Mouse (Mus musculus): ENCODE measurements around the gene Gm5901.
"Not testable (repeated sequence)": the region's sequence is repeated elsewhere in the genome, so short reads cannot be mapped to it uniquely, and the experiment has no call there.

Gene Gm5901

GRCm38 (mm10) chr7:105374866-105375265 lies at the start of gene Gm5901:
TSS of gene Gm5901 (plus strand) at chr7:105375038.
- DNase-seq (ENCODE audit: low read depth, low spot score): no peak

DNA sequence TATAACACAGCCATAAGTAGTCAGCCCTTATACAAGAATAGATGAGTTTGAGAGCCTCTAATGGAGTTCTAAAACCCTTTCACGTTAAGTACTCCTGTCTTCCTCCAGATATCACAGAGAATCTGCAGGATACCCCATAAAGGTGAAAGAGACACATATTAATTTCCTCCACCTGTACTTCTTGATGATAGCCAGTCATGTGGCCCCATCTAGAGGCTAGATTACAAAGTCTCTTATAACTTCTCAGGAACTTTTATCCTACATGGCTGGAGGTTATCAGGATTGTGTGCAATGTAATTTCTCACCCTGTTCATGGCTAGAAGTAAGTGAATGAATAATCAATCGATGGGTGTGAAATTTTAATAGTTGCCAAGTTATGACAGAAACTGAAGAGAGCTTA lies 49.5 kb upstream of the Gm5901 start:
- no peak for DNase-seq (ENCODE audit: low read depth, low spot score)

DNA sequence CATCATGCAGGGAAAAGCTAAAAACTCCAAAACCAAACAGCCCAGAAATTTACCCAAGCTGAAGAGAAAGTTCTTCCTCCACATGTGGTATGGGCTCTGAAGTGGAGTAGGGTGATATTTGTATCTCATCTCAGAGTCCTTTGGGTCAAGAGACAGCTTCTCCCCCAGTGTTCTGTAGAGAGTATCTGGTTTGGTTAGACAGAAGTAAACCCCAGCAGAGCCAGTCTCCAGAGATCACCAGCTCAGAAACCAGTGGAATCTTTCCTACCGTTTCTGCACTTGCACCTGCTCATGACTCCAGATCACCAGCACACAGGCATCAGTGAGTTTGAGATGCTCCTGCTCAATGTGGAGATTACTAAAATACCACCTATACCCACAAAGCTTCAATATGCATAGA lies 40.8 kb upstream of the Gm5901 start, which contains the start of gene Olfr690:
Olfr690 (minus strand) TSS at position 101 of the 400 bp plus-strand sequence.
- DNase-seq (ENCODE audit: low read depth, low spot score): no peak

GRCm38 (mm10) chr7:105342170-105342569 lies 32.7 kb upstream of the Gm5901 start, which contains the start of gene Olfr691:
TSS of gene Olfr691 (minus strand) at chr7:105342270.
- DNase-seq (ENCODE audit: low read depth, low spot score): no peak

- DNase-seq (ENCODE audit: low read depth, low spot score): no peak
These were observed 32.1 kb upstream of the Gm5901 start for GRCm38 (mm10) chr7:105342752-105343151.

DNA sequence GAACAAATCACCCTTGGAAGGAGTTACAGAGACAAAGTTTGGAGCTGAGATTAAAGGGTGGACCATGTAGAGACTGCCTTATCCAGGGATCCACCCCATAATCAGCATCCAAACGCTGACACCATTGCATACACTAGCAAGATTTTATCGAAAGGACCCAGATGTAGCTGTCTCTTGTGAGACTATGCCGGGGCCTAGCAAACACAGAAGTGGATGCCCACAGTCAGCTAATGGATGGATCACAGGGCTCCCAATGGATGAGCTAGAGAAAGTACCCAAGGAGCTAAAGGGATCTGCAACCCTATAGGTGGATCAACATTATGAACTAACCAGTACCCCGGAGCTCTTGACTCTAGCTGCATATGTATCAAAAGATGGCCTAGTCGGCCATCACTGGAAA lies 18.8 kb upstream of the Gm5901 start:
- not testable (repeated sequence) for DNase-seq (ENCODE audit: low read depth, low spot score)

- DNase-seq (ENCODE audit: low read depth, low spot score): not testable (repeated sequence)
These were observed 18.4 kb upstream of the Gm5901 start for GRCm38 (mm10) chr7:105356487-105356886.

DNA sequence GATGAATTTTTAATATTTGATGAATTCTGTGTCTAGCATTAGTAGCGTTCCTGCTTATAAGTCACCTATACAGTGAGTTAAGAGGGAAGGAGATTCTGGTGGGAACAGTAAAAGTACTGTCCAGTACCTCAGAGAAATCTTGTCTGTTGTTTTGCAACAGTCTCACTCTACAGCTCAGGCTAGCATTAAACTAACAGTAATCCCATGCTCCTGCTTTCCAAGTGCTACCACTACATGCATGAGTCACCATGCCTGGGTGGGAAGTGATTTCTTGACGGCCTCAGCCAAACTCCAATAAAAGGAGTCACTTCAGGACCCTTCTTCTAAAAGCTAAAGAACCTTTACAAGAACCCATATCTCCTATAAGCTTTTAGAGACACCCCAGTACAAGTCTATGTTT lies 13.1 kb upstream of the Gm5901 start:
- DNase-seq (ENCODE audit: low read depth, low spot score): no peak

GRCm38 (mm10) chr7:105367268-105367667 lies 7.6 kb upstream of the Gm5901 start:
- DNase-seq (ENCODE audit: low read depth, low spot score): no peak

GRCm38 (mm10) chr7:105367930-105368329 lies 6.9 kb upstream of the Gm5901 start, which contains the start of gene Olfr692:
TSS of gene Olfr692 (plus strand) at chr7:105368230.
- DNase-seq (ENCODE audit: low read depth, low spot score): no peak

DNA sequence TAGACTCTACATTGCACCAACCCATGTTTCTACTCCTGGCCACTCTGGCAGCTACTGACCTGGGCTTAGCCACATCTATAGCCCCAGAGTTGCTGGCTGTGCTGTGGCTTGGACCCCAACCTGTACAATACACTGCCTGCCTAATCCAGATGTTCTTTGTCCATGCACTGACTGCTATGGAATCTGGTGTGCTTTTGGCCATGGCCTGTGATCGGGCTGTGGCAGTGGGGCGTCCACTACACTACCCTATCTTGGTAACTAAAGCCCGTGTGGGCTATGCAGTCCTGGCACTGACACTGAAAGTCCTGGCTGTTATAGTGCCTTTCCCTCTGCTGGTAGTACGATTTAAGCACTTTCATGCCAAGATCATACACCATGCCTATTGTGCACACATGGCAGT lies 6.3 kb upstream of the Gm5901 start:
- DNase-seq (ENCODE audit: low read depth, low spot score): no peak

DNA sequence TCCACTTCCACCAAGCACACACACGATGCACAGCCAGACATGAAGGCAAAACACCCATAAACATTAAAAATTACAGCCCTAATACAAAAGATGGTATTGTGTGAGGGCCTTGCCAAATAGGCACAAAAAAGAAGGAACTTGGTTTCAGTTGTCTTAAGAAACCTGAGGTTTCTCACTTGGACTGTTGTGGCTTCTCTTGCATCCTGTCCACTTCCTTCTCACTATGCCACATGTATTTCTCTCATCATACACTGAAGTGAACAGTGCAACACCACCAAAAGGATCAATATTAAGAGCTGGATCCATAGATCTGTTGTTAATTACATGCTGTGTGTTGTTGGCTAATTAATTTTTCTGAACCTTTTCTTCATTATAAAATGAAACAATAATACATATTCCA lies 1.9 kb upstream of the Gm5901 start:
- DNase-seq (ENCODE audit: low read depth, low spot score): no peak

GRCm38 (mm10) chr7:105373509-105373908 lies 1.3 kb upstream of the Gm5901 start:
- DNase-seq (ENCODE audit: low read depth, low spot score): no peak

DNA sequence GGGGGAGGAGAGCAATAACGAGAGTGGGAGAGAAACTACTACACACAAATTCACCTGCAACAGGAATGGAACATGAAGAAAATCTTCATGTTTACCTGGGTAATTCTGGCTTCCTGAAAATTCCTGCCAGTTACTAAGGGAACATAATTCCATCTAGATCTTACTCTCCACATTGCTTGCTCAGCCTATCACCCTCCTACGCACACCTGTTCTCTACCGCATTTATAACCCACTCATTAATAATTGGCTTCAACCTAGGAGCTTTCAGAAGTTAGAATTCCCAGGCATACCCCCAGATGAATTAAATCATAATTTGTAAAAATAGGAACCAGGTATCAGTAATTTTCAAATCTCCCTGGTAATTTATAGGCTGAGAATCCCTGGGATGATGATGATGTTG lies 862 bp upstream of the Gm5901 start:
- no peak for DNase-seq (ENCODE audit: low read depth, low spot score)

DNA sequence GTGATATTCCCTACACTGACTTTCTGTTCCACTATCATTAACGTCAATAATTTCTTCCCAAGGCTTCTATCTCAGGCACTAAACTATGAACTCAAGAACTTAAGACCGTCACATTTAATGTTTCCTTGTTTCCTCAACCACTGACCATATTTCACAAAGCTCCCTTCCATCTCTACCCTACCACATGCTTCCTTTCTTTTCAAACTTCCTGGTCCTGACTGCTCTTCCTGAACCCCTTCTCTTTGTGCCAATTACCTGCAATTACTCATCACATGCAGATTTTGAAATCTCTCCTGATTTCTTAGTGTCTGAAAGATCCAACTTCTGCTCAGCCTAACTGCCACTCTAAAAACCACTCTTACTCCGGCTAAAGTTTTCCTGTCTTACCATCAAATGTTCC lies 5.5 kb downstream of the Gm5901 start:
- DNase-seq (ENCODE audit: low read depth, low spot score): no peak

- DNase-seq (ENCODE audit: low read depth, low spot score): no peak
These were observed 12.9 kb downstream of the Gm5901 start for GRCm38 (mm10) chr7:105387696-105388095.

DNA sequence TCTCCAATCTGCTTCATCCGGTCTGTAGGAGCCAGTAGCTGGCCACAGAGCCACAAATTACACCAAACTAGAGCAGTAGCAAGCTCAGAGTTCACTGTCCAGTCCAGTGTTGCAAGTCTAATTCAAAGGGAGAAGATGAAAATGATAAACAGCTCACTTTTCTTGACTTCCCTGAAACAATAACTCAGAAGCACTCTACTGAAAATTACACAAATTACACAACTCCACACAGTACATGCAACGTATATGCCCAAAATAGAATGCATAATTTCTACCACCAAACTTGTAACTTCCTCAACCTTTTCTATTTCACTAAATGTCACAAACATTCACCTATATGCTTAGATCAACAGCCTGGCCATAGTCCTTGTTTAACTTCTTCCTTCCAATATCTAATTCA lies 15.4 kb downstream of the Gm5901 start:
- DNase-seq (ENCODE audit: low read depth, low spot score): no peak

DNA sequence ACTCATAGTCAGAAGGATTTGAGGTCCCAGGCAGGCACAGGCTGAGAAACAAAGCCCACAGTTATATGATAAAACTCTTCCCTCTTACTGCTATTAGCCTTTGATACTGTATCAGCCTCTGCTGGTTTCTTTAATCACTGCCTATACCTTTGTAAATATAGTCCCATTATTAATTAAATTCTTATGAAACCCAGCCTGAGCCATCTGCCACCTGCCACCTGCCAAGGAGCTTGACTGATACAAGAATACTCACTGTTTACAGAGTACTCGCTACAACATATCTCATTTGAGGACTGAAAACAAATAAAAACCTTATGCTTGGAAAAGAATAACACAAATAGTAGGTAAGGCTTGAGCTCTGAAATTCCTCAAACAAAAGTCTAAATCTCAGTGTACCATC lies 19.8 kb downstream of the Gm5901 start:
- DNase-seq (ENCODE audit: low read depth, low spot score): no peak

DNA sequence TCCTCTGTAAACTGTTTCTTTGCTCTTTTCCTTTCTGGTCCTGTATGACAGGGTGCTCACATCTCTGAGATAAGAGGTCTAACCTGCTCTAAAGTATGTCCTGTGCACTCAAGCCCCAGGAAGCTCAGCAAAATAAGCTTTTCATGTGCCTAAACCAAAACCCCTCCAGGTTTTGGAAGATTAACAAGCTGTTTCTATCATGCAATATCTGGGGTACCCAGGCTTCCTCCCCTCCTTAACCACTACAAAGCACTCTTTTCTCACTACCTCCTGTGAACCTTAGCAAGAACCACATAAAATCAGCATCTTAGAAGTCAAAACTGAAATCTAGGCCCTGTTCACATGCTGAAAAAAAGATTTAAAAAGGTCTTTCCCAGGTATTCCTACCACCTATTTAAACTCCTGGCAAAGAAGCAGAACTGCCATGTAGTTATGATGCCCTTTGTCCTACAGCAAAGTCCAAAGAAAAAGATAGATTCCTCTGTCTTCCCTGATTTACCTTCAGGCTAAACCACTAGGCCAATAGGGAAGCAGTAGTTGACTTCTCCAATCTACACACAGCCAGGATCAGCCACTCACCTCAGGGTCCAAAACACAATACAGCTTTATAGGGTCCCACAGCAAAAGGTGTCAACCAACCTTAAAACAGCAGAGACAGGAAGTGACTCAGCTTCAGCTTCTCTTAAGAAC lies 20.4 kb downstream of the Gm5901 start:
- no peak for DNase-seq (ENCODE audit: low read depth, low spot score)

- DNase-seq (ENCODE audit: low read depth, low spot score): no peak
These were observed 21.3 kb downstream of the Gm5901 start for GRCm38 (mm10) chr7:105396126-105396525.

DNA sequence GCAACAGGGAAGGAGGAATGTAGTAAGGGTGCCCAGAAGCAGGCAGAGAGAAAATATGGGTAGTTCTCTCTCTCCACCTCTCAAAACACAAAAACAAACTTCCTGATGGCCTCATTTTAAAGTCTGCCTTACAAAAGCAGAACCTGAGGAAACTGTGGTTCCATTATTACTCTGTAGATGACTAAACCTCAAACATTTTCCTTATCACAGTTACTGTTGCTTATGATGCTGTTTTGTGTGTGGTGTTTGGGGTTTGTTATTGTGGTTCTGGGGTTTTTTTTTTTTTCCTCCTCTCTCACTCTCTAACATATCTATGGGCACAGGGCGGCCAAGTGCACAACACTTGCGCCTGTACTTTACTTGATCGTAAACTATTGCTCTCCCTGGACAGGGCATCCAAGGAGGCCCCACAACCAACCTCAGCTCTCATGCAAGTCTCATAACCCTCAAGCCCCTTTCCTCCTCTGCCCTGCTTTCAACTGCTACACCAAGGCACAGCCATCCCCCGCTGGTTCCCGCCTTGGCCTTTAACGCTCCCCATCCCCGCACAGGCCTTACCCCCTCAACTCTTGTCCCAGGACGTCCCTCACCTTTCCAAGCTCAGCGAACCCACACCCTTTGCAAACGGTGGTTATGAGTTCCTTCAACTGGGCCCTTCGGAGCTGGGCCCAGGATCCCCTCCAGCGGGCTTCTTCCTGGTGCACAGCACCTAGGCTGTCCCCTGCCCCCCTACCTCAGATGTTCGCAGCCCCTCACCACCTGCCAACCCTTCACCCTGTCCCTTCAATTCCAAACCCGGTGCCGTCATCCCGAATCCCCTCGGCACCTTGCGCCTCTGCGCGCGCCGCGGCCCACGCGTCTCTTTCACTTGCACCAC lies 24.5 kb downstream of the Gm5901 start:
- DNase-seq (ENCODE audit: low read depth, low spot score): no peak

- DNase-seq (ENCODE audit: low read depth, low spot score): peak; percentile 99
These were observed 25.2 kb downstream of the Gm5901 start, which contains the start of gene Fam160a2 for GRCm38 (mm10) chr7:105399935-105400624. TSS of gene Fam160a2 (minus strand) at chr7:105400054.

Measured in mesoderm, embryonic 11.5 days (tissue).